Mouse (Mus musculus): ENCODE data around the gene Cd300lf. TPM values are rescaled to one million over a fixed set of nuclear protein-coding genes. Genes with fewer than 3 reads are reported as not detected.

The Cd300lf gene
- total RNA-seq, 2 experiments from 2014 or later: 1.0 TPM; not detected in 1

GRCm38 (mm10) chr11:115084595-115084994, 49.2 kb downstream of the Cd300lf start:
- no peak for ATAC-seq (replicated peaks; ENCODE audit: low FRiP score, low TSS enrichment, poor library complexity, severe bottlenecking)

- ATAC-seq (replicated peaks; ENCODE audit: low FRiP score, low TSS enrichment, poor library complexity, severe bottlenecking): peak; percentile 80
These were observed 50.2 kb downstream of the Cd300lf start for GRCm38 (mm10) chr11:115083376-115084139.

GRCm38 (mm10) chr11:115082196-115082595, 51.6 kb downstream of the Cd300lf start:
- ATAC-seq (replicated peaks; ENCODE audit: low FRiP score, low TSS enrichment, poor library complexity, severe bottlenecking): no peak

GRCm38 (mm10) chr11:115081373-115081772, 52.4 kb downstream of the Cd300lf start:
- no peak for ATAC-seq (replicated peaks; ENCODE audit: low FRiP score, low TSS enrichment, poor library complexity, severe bottlenecking)

GRCm38 (mm10) chr11:115080886-115081285, 52.9 kb downstream of the Cd300lf start:
- ATAC-seq (replicated peaks; ENCODE audit: low FRiP score, low TSS enrichment, poor library complexity, severe bottlenecking): peak; percentile 69; the same call in 1 of the 2 replicates

- ATAC-seq (replicated peaks; ENCODE audit: low FRiP score, low TSS enrichment, poor library complexity, severe bottlenecking): no peak
These were observed 55.1 kb downstream of the Cd300lf start for GRCm38 (mm10) chr11:115078680-115079079.

- no peak for ATAC-seq (replicated peaks; ENCODE audit: low FRiP score, low TSS enrichment, poor library complexity, severe bottlenecking)
These were observed 56.4 kb downstream of the Cd300lf start for GRCm38 (mm10) chr11:115077436-115077835.

GRCm38 (mm10) chr11:115075859-115076258, 57.9 kb downstream of the Cd300lf start:
- ATAC-seq (replicated peaks; ENCODE audit: low FRiP score, low TSS enrichment, poor library complexity, severe bottlenecking): no peak

GRCm38 (mm10) chr11:115075407-115075806, 58.4 kb downstream of the Cd300lf start:
- no peak for ATAC-seq (replicated peaks; ENCODE audit: low FRiP score, low TSS enrichment, poor library complexity, severe bottlenecking)

GRCm38 (mm10) chr11:115073002-115073401, 60.8 kb downstream of the Cd300lf start:
- no peak for ATAC-seq (replicated peaks; ENCODE audit: low FRiP score, low TSS enrichment, poor library complexity, severe bottlenecking)

- no peak for ATAC-seq (replicated peaks; ENCODE audit: low FRiP score, low TSS enrichment, poor library complexity, severe bottlenecking)
These were observed 62.0 kb downstream of the Cd300lf start for GRCm38 (mm10) chr11:115071631-115072294.

GRCm38 (mm10) chr11:115071015-115071551, 62.7 kb downstream of the Cd300lf start:
- ATAC-seq (replicated peaks; ENCODE audit: low FRiP score, low TSS enrichment, poor library complexity, severe bottlenecking): no peak

GRCm38 (mm10) chr11:115066768-115067167, 67.0 kb downstream of the Cd300lf start:
- ATAC-seq (replicated peaks; ENCODE audit: low FRiP score, low TSS enrichment, poor library complexity, severe bottlenecking): no peak

Other genes starting within 250 kb of the Cd300lf start
- gene Cd300a, start 244.0 kb downstream of the Cd300lf start, total RNA-seq (2014; fragmentation: Nextera tagmentation): 0.52 and 1.9 TPM in 2 replicates
- gene Cd300a, start 244.0 kb downstream of the Cd300lf start, total RNA-seq (2017): 1.3 and 5.7 TPM in 2 replicates
- gene Cd300lb, start 199.6 kb downstream of the Cd300lf start, total RNA-seq (2014; fragmentation: Nextera tagmentation): not detected in 2 replicates
- gene Cd300lb, start 199.6 kb downstream of the Cd300lf start, total RNA-seq (2017): 0.05 TPM in 1 of 2 replicates, not detected in the other
- not detected in 2 replicates for gene Cd300c, start 164.8 kb downstream of the Cd300lf start, total RNA-seq (2014; fragmentation: Nextera tagmentation)
- gene Cd300c, start 164.8 kb downstream of the Cd300lf start, total RNA-seq (2017): not detected in 2 replicates
- gene Cd300ld, start 144.1 kb downstream of the Cd300lf start, total RNA-seq (2014; fragmentation: Nextera tagmentation): not detected in 2 replicates
- gene Cd300ld, start 144.1 kb downstream of the Cd300lf start, total RNA-seq (2017): not detected in 2 replicates
- not detected in 2 replicates for gene Cd300c2, start 132.1 kb downstream of the Cd300lf start, total RNA-seq (2014; fragmentation: Nextera tagmentation)
- not detected in 2 replicates for gene Cd300c2, start 132.1 kb downstream of the Cd300lf start, total RNA-seq (2017)
- not detected in 2 replicates for gene Cd300ld2, start 117.8 kb downstream of the Cd300lf start, total RNA-seq (2014; fragmentation: Nextera tagmentation)
- gene Cd300ld2, start 117.8 kb downstream of the Cd300lf start, total RNA-seq (2017): not detected in 2 replicates
- gene Cd300ld4, start 107.0 kb downstream of the Cd300lf start, total RNA-seq (2014; fragmentation: Nextera tagmentation): not detected in 2 replicates
- 1.3 TPM in 1 of 2 replicates, not detected in the other for gene Cd300ld4, start 107.0 kb downstream of the Cd300lf start, total RNA-seq (2017)
- not detected in 2 replicates for gene Cd300ld5, start 96.2 kb downstream of the Cd300lf start, total RNA-seq (2014; fragmentation: Nextera tagmentation)
- gene Cd300ld5, start 96.2 kb downstream of the Cd300lf start, total RNA-seq (2017): 1.3 TPM in 1 of 2 replicates, not detected in the other
- not detected in 2 replicates for gene Cd300ld3, start 85.6 kb downstream of the Cd300lf start, total RNA-seq (2014; fragmentation: Nextera tagmentation)
- gene Cd300ld3, start 85.6 kb downstream of the Cd300lf start, total RNA-seq (2017): 1.3 TPM in 1 of 2 replicates, not detected in the other
- not detected in 2 replicates for gene Cd300e, start 71.8 kb downstream of the Cd300lf start, total RNA-seq (2014; fragmentation: Nextera tagmentation)
- not detected in 2 replicates for gene Cd300e, start 71.8 kb downstream of the Cd300lf start, total RNA-seq (2017)
- gene Rab37, start 42.6 kb downstream of the Cd300lf start, total RNA-seq (2014; fragmentation: Nextera tagmentation): 24.4 and 34.3 TPM in 2 replicates
- 23.5 and 74.4 TPM in 2 replicates for gene Rab37, start 42.6 kb downstream of the Cd300lf start, total RNA-seq (2017)
- 20.4 and 22.2 TPM in 2 replicates for gene Slc9a3r1, start 29.3 kb upstream of the Cd300lf start, total RNA-seq (2014; fragmentation: Nextera tagmentation)
- 25.9 and 28.3 TPM in 2 replicates for gene Slc9a3r1, start 29.3 kb upstream of the Cd300lf start, total RNA-seq (2017)
- 5.0 and 10.1 TPM in 2 replicates for gene Tmem104, start 53.5 kb upstream of the Cd300lf start, total RNA-seq (2014; fragmentation: Nextera tagmentation)
- gene Tmem104, start 53.5 kb upstream of the Cd300lf start, total RNA-seq (2017): 1.8 and 7.9 TPM in 2 replicates
- gene Nat9, start 53.9 kb upstream of the Cd300lf start, total RNA-seq (2014; fragmentation: Nextera tagmentation): 15.0 and 24.9 TPM in 2 replicates
- 19.4 and 51.5 TPM in 2 replicates for gene Nat9, start 53.9 kb upstream of the Cd300lf start, total RNA-seq (2017)
- gene Grin2c, start 133.3 kb upstream of the Cd300lf start, total RNA-seq (2014; fragmentation: Nextera tagmentation): not detected in 2 replicates
- not detected in 2 replicates for gene Grin2c, start 133.3 kb upstream of the Cd300lf start, total RNA-seq (2017)
- 17.0 and 18.6 TPM in 2 replicates for gene Fdxr, start 143.1 kb upstream of the Cd300lf start, total RNA-seq (2014; fragmentation: Nextera tagmentation)
- 5.9 and 20.8 TPM in 2 replicates for gene Fdxr, start 143.1 kb upstream of the Cd300lf start, total RNA-seq (2017)
- 0.17 TPM in 1 of 2 replicates, not detected in the other for gene Fads6, start 163.7 kb upstream of the Cd300lf start, total RNA-seq (2014; fragmentation: Nextera tagmentation)
- 0.38 TPM in 1 of 2 replicates, not detected in the other for gene Fads6, start 163.7 kb upstream of the Cd300lf start, total RNA-seq (2017)
- gene Otop2, start 173.2 kb upstream of the Cd300lf start, total RNA-seq (2014; fragmentation: Nextera tagmentation): not detected in 2 replicates
- gene Otop2, start 173.2 kb upstream of the Cd300lf start, total RNA-seq (2017): not detected in 2 replicates
- not detected in 2 replicates for gene Ush1g, start 188.0 kb upstream of the Cd300lf start, total RNA-seq (2014; fragmentation: Nextera tagmentation)
- not detected in 2 replicates for gene Ush1g, start 188.0 kb upstream of the Cd300lf start, total RNA-seq (2017)
- not detected in 2 replicates for gene Otop3, start 200.7 kb upstream of the Cd300lf start, total RNA-seq (2014; fragmentation: Nextera tagmentation)
- gene Otop3, start 200.7 kb upstream of the Cd300lf start, total RNA-seq (2017): not detected in 2 replicates
- gene Hid1, start 233.8 kb upstream of the Cd300lf start, total RNA-seq (2014; fragmentation: Nextera tagmentation): 0.17 TPM in 1 of 2 replicates, not detected in the other
- gene Hid1, start 233.8 kb upstream of the Cd300lf start, total RNA-seq (2017): not detected in 2 replicates
- gene Cdr2l, start 247.9 kb upstream of the Cd300lf start, total RNA-seq (2014; fragmentation: Nextera tagmentation): not detected in 2 replicates
- gene Cdr2l, start 247.9 kb upstream of the Cd300lf start, total RNA-seq (2017): 0.38 TPM in 1 of 2 replicates, not detected in the other